Mouse (Mus musculus): ENCODE measurements around the gene Bri3. TPM values are rescaled to one million over a fixed set of nuclear protein-coding genes. Genes with fewer than 3 reads are reported as not detected.

The Bri3 gene
- polyA plus RNA-seq, 1 experiment: 164 TPM

DNA sequence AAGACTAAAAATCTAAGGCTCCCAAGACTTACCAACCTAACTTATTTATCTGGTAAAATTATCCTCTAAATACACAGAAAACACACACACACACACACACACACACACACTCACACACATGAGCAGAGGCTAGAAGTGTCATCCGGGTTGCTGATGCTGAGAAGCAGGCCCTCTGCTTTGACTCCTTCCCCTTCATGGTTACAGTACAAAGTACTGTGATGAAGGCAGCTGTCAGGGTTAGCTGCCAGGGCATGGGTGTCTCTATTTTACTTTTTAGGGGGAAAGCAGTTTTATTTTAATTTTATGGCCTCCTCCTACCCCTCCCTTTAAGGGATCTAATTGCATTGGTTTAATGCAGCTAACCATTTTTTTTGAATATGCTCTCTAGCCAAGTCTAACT lies 51.1 kb downstream of the Bri3 start:
- no peak for DNase-seq
- WGBS: 88% methylated on average over 1 of the region's 1 CpGs
- Histone ChIP-seq H3K4me1 (ENCODE audit: control insufficient read depth, insufficient read depth, low read length) (peaks cover 4% of the 10 kb centered on the region; the same call in 1 of the 2 replicates), H3K4me3 (replicated peaks; ENCODE audit: extremely low read depth, low read depth, low read length) (no peak overlapping the region)
- TF ChIP-seq CTCF (IDR thresholded peaks at IDR 0.05; ENCODE audit: insufficient read depth, low read length) (no peak), POLR2A (IDR thresholded peaks at IDR 0.05; ENCODE audit: borderline replicate concordance, extremely low read depth, low read depth, low read length) (no peak)

DNA sequence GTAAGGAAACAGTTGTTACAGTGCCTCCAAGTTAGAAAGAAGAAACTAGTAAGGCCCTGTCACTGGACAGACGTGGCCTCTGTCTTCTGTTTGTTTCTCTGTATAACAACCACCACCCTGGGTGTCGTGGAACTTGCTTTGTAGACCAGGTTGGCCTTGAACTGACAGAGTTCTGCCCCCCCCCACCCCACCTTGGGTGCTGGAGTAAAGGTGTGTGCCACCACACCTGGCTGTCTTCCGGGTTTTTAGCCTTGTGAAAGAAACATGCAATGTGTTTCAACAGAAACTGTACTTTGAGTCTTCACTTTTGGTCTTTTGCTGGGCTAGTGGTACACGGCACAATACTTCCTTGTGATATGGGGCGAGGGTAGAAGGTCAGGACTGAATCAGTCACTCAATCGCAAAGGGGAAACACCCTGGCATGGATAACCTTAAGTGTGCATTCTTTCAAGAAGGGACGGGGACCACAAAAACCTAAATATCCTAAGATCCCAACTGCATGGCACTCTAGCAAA lies 51.9 kb downstream of the Bri3 start:
- H3K4me3 ChIP-seq (replicated peaks; ENCODE audit: extremely low read depth, low read depth, low read length): no peak overlapping the region
- 0 out of 2 replicates have a peak, but pooled peaks cover 2% of the 10 kb centered on the region for H3K4me1 ChIP-seq (ENCODE audit: control insufficient read depth, insufficient read depth, low read length)
- DNase-seq: no peak
- 69% methylated on average over 7 of the region's 7 CpGs for WGBS
- TF ChIP-seq CTCF (IDR thresholded peaks at IDR 0.05; ENCODE audit: insufficient read depth, low read length) (no peak), POLR2A (IDR thresholded peaks at IDR 0.05; ENCODE audit: borderline replicate concordance, extremely low read depth, low read depth, low read length) (no peak)

DNA sequence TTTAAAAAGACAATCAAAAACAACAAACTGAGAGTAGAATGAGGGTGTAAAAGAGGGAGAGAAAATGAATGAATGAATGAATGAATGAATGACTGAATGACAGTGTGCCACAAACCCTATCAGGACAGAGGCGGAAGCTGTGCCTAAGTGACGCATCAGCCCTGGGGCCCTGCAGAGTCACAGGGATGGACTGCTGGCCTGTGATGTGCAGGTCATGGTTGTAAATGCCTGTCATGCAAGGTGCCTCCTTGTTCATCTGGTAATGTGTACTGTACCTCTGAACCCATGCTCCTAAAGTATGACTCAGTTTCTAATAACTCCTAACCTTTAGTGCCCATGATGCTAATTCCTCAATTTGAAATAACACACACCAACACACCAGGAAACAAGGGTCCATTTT lies 58.8 kb downstream of the Bri3 start:
- no peak for DNase-seq
- Histone ChIP-seq H3K4me3 (replicated peaks; ENCODE audit: extremely low read depth, low read depth, low read length) (no peak overlapping the region), H3K4me1 (ENCODE audit: control insufficient read depth, insufficient read depth, low read length) (no peaks in the 10 kb centered on the region)
- TF ChIP-seq POLR2A (IDR thresholded peaks at IDR 0.05; ENCODE audit: borderline replicate concordance, extremely low read depth, low read depth, low read length): no peak
- no peak for TF ChIP-seq CTCF (IDR thresholded peaks at IDR 0.05; ENCODE audit: insufficient read depth, low read length)
- WGBS: 98% methylated on average over 2 of the region's 2 CpGs

DNA sequence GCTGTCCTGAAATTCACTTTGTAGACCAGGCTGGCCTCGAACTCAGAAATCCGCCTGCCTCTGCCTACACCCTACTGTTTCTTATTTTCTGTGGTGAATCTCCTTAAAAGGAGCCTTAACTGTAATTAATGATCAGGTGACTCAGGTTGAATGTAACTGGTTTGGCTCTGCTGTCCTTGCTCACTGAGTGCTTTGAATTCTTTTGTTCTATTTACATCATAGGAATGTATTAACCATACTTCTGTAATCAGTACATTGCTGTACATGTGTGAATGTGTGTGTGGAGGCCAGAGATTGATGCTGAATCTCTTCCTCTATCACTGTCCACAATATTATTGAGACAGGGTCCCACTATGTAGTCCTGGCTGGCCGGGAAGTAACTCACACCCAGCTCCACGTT lies 64.7 kb downstream of the Bri3 start:
- DNase-seq: no peak
- WGBS: 66% methylated on average over 4 of the region's 4 CpGs
- TF ChIP-seq POLR2A (IDR thresholded peaks at IDR 0.05; ENCODE audit: borderline replicate concordance, extremely low read depth, low read depth, low read length) (no peak), CTCF (IDR thresholded peaks at IDR 0.05; ENCODE audit: insufficient read depth, low read length) (no peak)
- Histone ChIP-seq H3K4me3 (replicated peaks; ENCODE audit: extremely low read depth, low read depth, low read length) (no peak overlapping the region), H3K4me1 (ENCODE audit: control insufficient read depth, insufficient read depth, low read length) (no peaks in the 10 kb centered on the region; the same call in none of the 2 replicates)

DNA sequence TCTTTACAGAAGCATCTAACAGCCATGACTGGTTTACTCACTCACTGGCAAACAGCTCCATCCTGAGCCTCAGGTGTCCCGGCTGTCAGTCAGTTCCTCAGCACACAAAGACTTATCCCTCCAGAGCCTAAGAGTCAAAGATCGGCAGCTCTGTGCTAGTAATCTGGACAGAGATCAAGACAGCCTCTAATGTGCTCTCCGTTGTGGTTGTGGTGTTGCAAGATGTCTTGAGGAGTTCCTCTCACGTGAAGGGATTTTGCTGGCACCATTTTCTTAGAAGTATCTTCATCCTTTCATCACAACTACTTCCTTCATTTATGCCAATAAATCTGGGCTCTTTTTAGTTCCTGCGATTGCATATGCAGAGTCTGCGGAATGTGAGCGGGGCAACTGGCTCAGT lies 67.9 kb downstream of the Bri3 start:
- H3K4me1 ChIP-seq (ENCODE audit: control insufficient read depth, insufficient read depth, low read length): no peaks in the 10 kb centered on the region; the same call in none of the 2 replicates
- no peak overlapping the region for H3K4me3 ChIP-seq (replicated peaks; ENCODE audit: extremely low read depth, low read depth, low read length)
- DNase-seq: no peak
- no peak for TF ChIP-seq POLR2A (IDR thresholded peaks at IDR 0.05; ENCODE audit: borderline replicate concordance, extremely low read depth, low read depth, low read length)
- TF ChIP-seq CTCF (IDR thresholded peaks at IDR 0.05; ENCODE audit: insufficient read depth, low read length): no peak
- WGBS: 56% methylated on average over 7 of the region's 7 CpGs

DNA sequence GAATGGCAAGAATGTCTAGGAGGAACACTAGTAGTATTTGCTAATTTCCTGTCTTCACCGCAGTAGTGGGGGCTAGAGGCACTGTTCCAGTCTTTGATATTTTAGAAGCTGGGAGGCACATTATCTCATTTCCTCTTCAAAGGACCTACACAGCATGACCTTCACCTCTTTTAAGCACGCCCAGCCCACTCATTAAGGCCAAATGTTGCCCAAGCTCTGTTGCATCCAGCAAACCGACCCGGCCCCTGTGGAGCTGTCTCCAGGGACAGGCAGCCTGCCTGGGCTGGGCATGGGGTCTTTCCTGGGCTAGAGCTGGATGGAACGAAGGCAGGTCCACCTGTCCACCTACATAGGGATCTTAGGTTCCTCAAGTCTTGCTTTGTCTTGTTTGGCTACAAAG lies 69.1 kb downstream of the Bri3 start:
- H3K4me1 ChIP-seq (ENCODE audit: control insufficient read depth, insufficient read depth, low read length): no peaks in the 10 kb centered on the region; the same call in none of the 2 replicates
- TF ChIP-seq POLR2A (IDR thresholded peaks at IDR 0.05; ENCODE audit: borderline replicate concordance, extremely low read depth, low read depth, low read length) (no peak), CTCF (IDR thresholded peaks at IDR 0.05; ENCODE audit: insufficient read depth, low read length) (no peak)
- no peak overlapping the region for H3K4me3 ChIP-seq (replicated peaks; ENCODE audit: extremely low read depth, low read depth, low read length)
- DNase-seq: no peak
- WGBS: 15% methylated on average over 5 of the region's 5 CpGs

DNA sequence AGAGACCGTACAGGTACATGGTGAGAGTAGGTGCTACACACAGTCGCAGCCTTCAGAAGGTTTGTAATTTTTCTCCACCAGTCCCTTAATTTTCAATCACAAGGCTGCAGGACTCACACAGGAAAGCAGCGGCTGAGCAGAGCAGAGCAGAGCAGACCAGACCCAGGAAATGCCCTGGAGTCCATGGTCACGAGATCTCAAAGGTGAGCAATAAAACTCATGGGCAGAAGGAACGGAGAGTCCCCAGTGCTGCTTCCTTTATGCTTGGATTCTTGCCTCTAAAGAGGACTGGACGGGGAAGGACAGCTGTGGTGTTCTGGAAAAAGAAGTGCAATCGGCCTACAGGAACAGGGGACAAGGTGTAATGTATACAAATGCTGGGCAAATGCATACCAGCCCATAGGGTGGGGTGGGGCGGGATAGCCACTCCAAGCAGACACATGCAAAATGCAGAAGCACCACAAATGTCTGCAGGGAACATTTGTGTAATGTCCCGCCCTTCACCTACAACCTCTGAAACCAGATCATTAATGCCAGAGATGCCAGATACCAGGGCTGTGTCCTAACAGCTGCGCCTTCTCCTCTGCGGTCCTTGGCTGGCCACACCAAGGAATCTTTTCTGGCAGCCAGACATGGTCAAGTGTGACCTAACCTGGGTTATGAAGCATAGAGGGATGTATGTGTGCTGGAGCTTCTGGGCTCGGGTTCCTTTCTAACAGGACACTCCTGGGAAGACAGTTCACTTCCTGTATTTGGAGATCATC lies 70.7 kb downstream of the Bri3 start:
- no peak for DNase-seq
- no peaks in the 10 kb centered on the region; the same call in none of the 2 replicates for H3K4me1 ChIP-seq (ENCODE audit: control insufficient read depth, insufficient read depth, low read length)
- TF ChIP-seq CTCF (IDR thresholded peaks at IDR 0.05; ENCODE audit: insufficient read depth, low read length) (no peak), POLR2A (IDR thresholded peaks at IDR 0.05; ENCODE audit: borderline replicate concordance, extremely low read depth, low read depth, low read length) (no peak)
- WGBS: 70% methylated on average over 12 of the region's 12 CpGs
- no peak overlapping the region for H3K4me3 ChIP-seq (replicated peaks; ENCODE audit: extremely low read depth, low read depth, low read length)

DNA sequence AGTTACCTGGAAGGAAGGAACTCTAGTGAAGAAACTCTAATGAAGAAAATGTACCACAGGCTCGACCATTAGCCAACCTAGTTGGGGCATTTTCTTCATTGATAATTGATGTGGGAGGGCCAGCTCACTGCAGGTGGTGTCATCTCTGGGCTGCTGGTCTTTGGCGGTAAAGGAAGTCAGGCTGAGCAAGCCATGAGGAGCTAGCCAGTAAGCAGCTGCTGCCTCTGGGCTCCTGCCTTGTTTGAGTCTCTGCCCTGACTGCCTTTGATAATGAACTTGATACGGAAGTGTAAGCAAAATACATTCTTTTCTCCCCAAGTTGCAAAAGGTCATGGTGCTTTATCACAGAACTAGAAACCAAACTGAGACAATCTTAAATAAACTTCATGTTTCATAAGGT lies 72.2 kb downstream of the Bri3 start:
- Histone ChIP-seq H3K4me3 (replicated peaks; ENCODE audit: extremely low read depth, low read depth, low read length) (no peak overlapping the region), H3K4me1 (ENCODE audit: control insufficient read depth, insufficient read depth, low read length) (peaks cover 3% of the 10 kb centered on the region)
- DNase-seq: no peak
- 47% methylated on average over 3 of the region's 3 CpGs for WGBS
- TF ChIP-seq CTCF (IDR thresholded peaks at IDR 0.05; ENCODE audit: insufficient read depth, low read length): no peak
- TF ChIP-seq POLR2A (IDR thresholded peaks at IDR 0.05; ENCODE audit: borderline replicate concordance, extremely low read depth, low read depth, low read length): no peak

DNA sequence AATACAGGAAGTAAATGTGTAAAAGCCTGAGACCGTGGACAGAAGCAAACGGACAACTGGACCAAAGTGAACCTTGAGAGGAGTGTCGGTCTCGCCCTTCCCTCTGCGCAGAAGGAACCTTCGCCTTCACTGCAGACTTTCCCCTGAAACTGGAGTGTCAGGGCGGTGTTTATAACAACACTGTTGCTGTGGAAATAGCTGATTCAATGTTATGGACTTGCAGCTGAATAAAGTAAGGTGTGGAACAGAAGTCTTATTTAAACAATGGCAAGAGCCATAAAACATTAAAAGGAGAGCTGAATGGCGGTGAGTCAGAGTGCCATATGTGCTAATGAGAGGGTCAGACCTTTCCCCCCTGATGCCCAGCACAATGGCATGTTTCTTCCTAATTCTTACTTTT lies 73.2 kb downstream of the Bri3 start:
- no peak overlapping the region for H3K4me3 ChIP-seq (replicated peaks; ENCODE audit: extremely low read depth, low read depth, low read length)
- DNase-seq: no peak
- TF ChIP-seq CTCF (IDR thresholded peaks at IDR 0.05; ENCODE audit: insufficient read depth, low read length): no peak
- no peak for TF ChIP-seq POLR2A (IDR thresholded peaks at IDR 0.05; ENCODE audit: borderline replicate concordance, extremely low read depth, low read depth, low read length)
- WGBS: 56% methylated on average over 8 of the region's 8 CpGs
- H3K4me1 ChIP-seq (ENCODE audit: control insufficient read depth, insufficient read depth, low read length): peaks cover 7% of the 10 kb centered on the region

DNA sequence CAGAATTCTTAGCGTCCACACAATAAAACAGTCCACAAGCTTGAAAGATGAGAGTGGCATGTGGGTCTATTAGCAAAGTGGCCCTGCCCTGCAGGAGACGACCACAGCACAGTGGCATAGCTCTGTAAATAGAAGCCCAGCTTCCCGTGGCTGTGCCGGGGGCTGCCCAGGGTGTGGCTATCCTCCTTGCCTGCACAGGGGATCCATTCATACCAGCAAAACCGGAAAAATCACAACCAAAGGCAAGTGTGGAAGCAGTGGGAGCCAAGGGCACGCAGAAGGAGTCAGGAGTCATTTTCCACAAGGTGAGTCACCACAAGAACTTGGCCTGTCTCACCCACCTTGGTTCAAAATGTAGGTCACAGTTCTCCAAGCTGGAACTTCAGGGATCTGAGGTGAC lies 74.0 kb downstream of the Bri3 start:
- WGBS: 42% methylated on average over 6 of the region's 6 CpGs
- TF ChIP-seq POLR2A (IDR thresholded peaks at IDR 0.05; ENCODE audit: borderline replicate concordance, extremely low read depth, low read depth, low read length) (no peak), CTCF (IDR thresholded peaks at IDR 0.05; ENCODE audit: insufficient read depth, low read length) (no peak)
- no peak for DNase-seq
- peaks cover 7% of the 10 kb centered on the region for H3K4me1 ChIP-seq (ENCODE audit: control insufficient read depth, insufficient read depth, low read length)
- H3K4me3 ChIP-seq (replicated peaks; ENCODE audit: extremely low read depth, low read depth, low read length): no peak overlapping the region

Data from lung, adult 2 months (tissue).